Mouse (Mus musculus): ENCODE results near the gene Cdhr1.

GRCm38 (mm10) chr14:37119233-37119632 lies 21.1 kb upstream of the Cdhr1 start:
- no peak for TF ChIP-seq CTCF (IDR thresholded peaks at IDR 0.05; ENCODE audit: low read depth)
- no peak for TF ChIP-seq EP300 (optimal IDR thresholded peaks at IDR 0.05)

All from stomach, postnatal 0 days (tissue).